Mouse (Mus musculus) heart, embryonic 12.5 days (tissue): ENCODE measurements around the gene Hist1h4d. TPM values are rescaled to one million over a fixed set of nuclear protein-coding genes. Genes with fewer than 3 reads are reported as not detected.

Experiments used
- microRNA-seq: library from miRNA; unstranded; fragments of <30 nt; microRNA quantifications from one replicate; pipeline ENCODE4, GENCODE M21; 2017
- polyA plus RNA-seq: library from polyadenylated mRNA; unstranded; fragments of >200 nt; fragmentation: Nextera tagmentation; extraction: Ambion mirVana; gene quantifications from 2 replicates; pipeline ENCODE4 v1.2.1, GENCODE M21; 2016

Gene Hist1h4d
- polyA plus RNA-seq, 1 experiment from 2014 or later: 43.5 TPM

Small RNA genes lying within 50 kb of the gene (microRNA-seq; reads per million reads assigned to microRNA genes)
- gene Gm44297 (not detected), gene Gm44359 (not detected), gene Gm44394 (not detected)

Other genes starting within 250 kb of the Hist1h4d start
- 43.0 and 46.7 TPM in 2 replicates for gene Zfp322a, start 212.4 kb upstream of the Hist1h4d start, polyA plus RNA-seq
- gene Abt1, start 157.7 kb upstream of the Hist1h4d start, polyA plus RNA-seq: 8.1 and 8.9 TPM in 2 replicates
- 2.6 and 2.9 TPM in 2 replicates for gene Btn1a1, start 115.7 kb upstream of the Hist1h4d start, polyA plus RNA-seq
- gene Btn2a2, start 92.7 kb upstream of the Hist1h4d start, polyA plus RNA-seq: 0.45 and 0.58 TPM in 2 replicates
- 4.4 and 5.2 TPM in 2 replicates for gene Hist1h4h, start 50.5 kb upstream of the Hist1h4d start, polyA plus RNA-seq
- gene Hist1h2af, start 47.7 kb upstream of the Hist1h4d start, polyA plus RNA-seq: 2.7 and 7.0 TPM in 2 replicates
- 3.9 and 4.0 TPM in 2 replicates for gene Hist1h3g, start 46.2 kb upstream of the Hist1h4d start, polyA plus RNA-seq
- 0.26 and 0.28 TPM in 2 replicates for gene Hist1h2bh, start 38.2 kb upstream of the Hist1h4d start, polyA plus RNA-seq
- gene Hist1h3f, start 37.5 kb upstream of the Hist1h4d start, polyA plus RNA-seq: 0.32 and 0.36 TPM in 2 replicates
- 0.95 TPM in 1 of 2 replicates, not detected in the other for gene Hist1h4f, start 29.9 kb upstream of the Hist1h4d start, polyA plus RNA-seq
- 0.21 and 0.26 TPM in 2 replicates for gene Hist1h1d, start 28.3 kb upstream of the Hist1h4d start, polyA plus RNA-seq
- 1.7 and 2.1 TPM in 2 replicates for gene Hist1h3e, start 19.2 kb upstream of the Hist1h4d start, polyA plus RNA-seq
- gene Hist1h2ae, start 10.4 kb upstream of the Hist1h4d start, polyA plus RNA-seq: 40.3 and 45.8 TPM in 2 replicates
- gene Hist1h2bg, start 10.2 kb upstream of the Hist1h4d start, polyA plus RNA-seq: 4.5 and 4.8 TPM in 2 replicates
- 1.5 and 2.0 TPM in 2 replicates for gene Hist1h2bf, start 7.4 kb upstream of the Hist1h4d start, polyA plus RNA-seq
- 1.1 and 2.3 TPM in 2 replicates for gene Hist1h2ad, start 7.2 kb upstream of the Hist1h4d start, polyA plus RNA-seq
- gene Hist1h3d, start 5.8 kb upstream of the Hist1h4d start, polyA plus RNA-seq: 1.4 and 1.6 TPM in 2 replicates
- gene Hist1h2be, start 39.5 kb downstream of the Hist1h4d start, polyA plus RNA-seq: 1.2 and 2.0 TPM in 2 replicates
- gene Hist1h1e, start 41.0 kb downstream of the Hist1h4d start, polyA plus RNA-seq: 10.6 and 11.6 TPM in 2 replicates
- 0.70 and 0.78 TPM in 2 replicates for gene Hist1h2ac, start 102.3 kb downstream of the Hist1h4d start, polyA plus RNA-seq
- 43.6 and 49.5 TPM in 2 replicates for gene Hist1h2bc, start 102.6 kb downstream of the Hist1h4d start, polyA plus RNA-seq
- gene Hist1h1t, start 114.2 kb downstream of the Hist1h4d start, polyA plus RNA-seq: not detected in 2 replicates
- 2.7 and 3.5 TPM in 2 replicates for gene Hist1h4c, start 116.9 kb downstream of the Hist1h4d start, polyA plus RNA-seq
- 10.5 and 13.2 TPM in 2 replicates for gene Hfe, start 129.3 kb downstream of the Hist1h4d start, polyA plus RNA-seq
- gene Hist1h1c, start 157.2 kb downstream of the Hist1h4d start, polyA plus RNA-seq: 36.5 and 41.9 TPM in 2 replicates
- gene Hist1h3c, start 164.0 kb downstream of the Hist1h4d start, polyA plus RNA-seq: 3.0 and 5.1 TPM in 2 replicates
- 0.88 and 1.4 TPM in 2 replicates for gene Hist1h2bb, start 165.1 kb downstream of the Hist1h4d start, polyA plus RNA-seq
- gene Hist1h2ab, start 169.5 kb downstream of the Hist1h4d start, polyA plus RNA-seq: 16.7 and 20.9 TPM in 2 replicates
- 3.4 and 3.5 TPM in 2 replicates for gene Hist1h3b, start 170.7 kb downstream of the Hist1h4d start, polyA plus RNA-seq
- gene Hist1h4b, start 175.4 kb downstream of the Hist1h4d start, polyA plus RNA-seq: 2.1 and 2.3 TPM in 2 replicates
- not detected in 2 replicates for gene Hist1h4a, start 179.6 kb downstream of the Hist1h4d start, polyA plus RNA-seq
- 1.7 and 3.5 TPM in 2 replicates for gene Hist1h3a, start 180.8 kb downstream of the Hist1h4d start, polyA plus RNA-seq
- gene Hist1h1a, start 182.1 kb downstream of the Hist1h4d start, polyA plus RNA-seq: 0.54 and 1.4 TPM in 2 replicates
- 0.13 TPM in 1 of 2 replicates, not detected in the other for gene Trim38, start 188.3 kb downstream of the Hist1h4d start, polyA plus RNA-seq
- gene Slc17a2, start 225.4 kb downstream of the Hist1h4d start, polyA plus RNA-seq: not detected in 2 replicates